Mouse (Mus musculus) liver, embryonic 14.5 days (tissue): ENCODE data around the gene Pqlc2.

ENCODE experiments used
- CTCF ChIP-seq: IDR thresholded peaks from 2 replicates; pipeline ENCODE4 v1.5.1; 2016; ENCODE audit warnings: antibody characterized with exemption, low read depth, control low read depth
- EP300 ChIP-seq: IDR thresholded peaks from 2 replicates; pipeline ENCODE4 v1.6.1; 2016; ENCODE audit warnings: antibody characterized with exemption, low read depth

DNA sequence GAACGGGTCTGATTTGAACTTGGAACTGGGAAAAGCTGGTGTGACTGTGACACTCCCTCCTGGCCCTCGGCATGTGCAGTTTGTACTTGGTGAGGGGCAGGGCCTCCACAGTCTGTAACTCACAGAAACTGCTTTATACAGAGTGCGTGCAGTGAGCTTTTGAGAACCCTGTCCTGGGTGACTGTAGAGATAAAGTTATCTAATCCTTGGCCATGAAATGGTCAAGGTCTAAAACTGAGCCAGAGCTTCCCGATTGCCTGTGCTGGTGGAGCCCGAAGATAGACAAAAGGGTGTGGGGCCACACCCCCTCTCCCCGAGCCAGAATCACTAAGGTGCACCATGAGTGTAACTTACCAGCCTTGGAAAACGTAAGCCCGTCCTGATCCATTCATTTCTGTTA lies 59.6 kb downstream of the Pqlc2 start:
- no peak for TF ChIP-seq EP300
- TF ChIP-seq CTCF, result no peak
